Mouse (Mus musculus) heart, adult 11 months (tissue): ENCODE data around the gene Gng3.

Experiments
- DNase-seq: peaks from one replicate; pipeline ENCODE4 v3.0.0; 2022

Gene Gng3

GRCm38 (mm10) chr19:8844371-8845129 is 5.6 kb upstream of the Gng3 start:
- peak; percentile 90 for DNase-seq

- DNase-seq = peak; percentile 91
These were observed 4.0 kb upstream of the Gng3 start for GRCm38 (mm10) chr19:8842961-8843360.

- DNase-seq = peak; percentile 93
These were observed 2.0 kb upstream of the Gng3 start for GRCm38 (mm10) chr19:8841012-8841411.

- peak; percentile 99 for DNase-seq
These were observed 1.2 kb upstream of the Gng3 start for GRCm38 (mm10) chr19:8839908-8840791.

GRCm38 (mm10) chr19:8838041-8838730 is 808 bp downstream of the Gng3 start:
- peak; percentile 91 for DNase-seq

GRCm38 (mm10) chr19:8837251-8837791 is 1.7 kb downstream of the Gng3 start, which contains the start of gene Bscl2:
Gene Bscl2, plus strand, starts transcription at chr19:8837467.
- DNase-seq = peak; percentile 99

GRCm38 (mm10) chr19:8836327-8836726 is 2.7 kb downstream of the Gng3 start:
- peak; percentile 91 for DNase-seq

- no peak for DNase-seq
These were observed 6.0 kb downstream of the Gng3 start for GRCm38 (mm10) chr19:8832971-8833370.

GRCm38 (mm10) chr19:8831262-8831661 is 7.7 kb downstream of the Gng3 start:
- DNase-seq = no peak

- DNase-seq = no peak
These were observed 8.3 kb downstream of the Gng3 start for GRCm38 (mm10) chr19:8830664-8831063.

GRCm38 (mm10) chr19:8829660-8830059 is 9.3 kb downstream of the Gng3 start, which contains the start of gene AC129217.1:
Gene AC129217.1, plus strand, starts transcription at chr19:8829773.
- DNase-seq = no peak

- DNase-seq = no peak
These were observed 16.3 kb downstream of the Gng3 start for GRCm38 (mm10) chr19:8822696-8823095.

- no peak for DNase-seq
These were observed 17.8 kb downstream of the Gng3 start for GRCm38 (mm10) chr19:8821146-8821545.

GRCm38 (mm10) chr19:8820424-8820956 is 18.5 kb downstream of the Gng3 start:
- DNase-seq = no peak

- peak; percentile 100 for DNase-seq
These were observed 19.2 kb downstream of the Gng3 start, which contains the start of gene Hnrnpul2 for GRCm38 (mm10) chr19:8819596-8820423. Gene Hnrnpul2, plus strand, starts transcription at chr19:8820010.

GRCm38 (mm10) chr19:8818801-8819595 is 20.0 kb downstream of the Gng3 start, which contains the start of gene Ttc9c:
Gene Ttc9c, minus strand, starts transcription at chr19:8819333.
- peak; percentile 100 for DNase-seq

GRCm38 (mm10) chr19:8818301-8818798 is 20.6 kb downstream of the Gng3 start:
- DNase-seq = peak; percentile 91

- DNase-seq = no peak
These were observed 22.0 kb downstream of the Gng3 start for GRCm38 (mm10) chr19:8817001-8817400.

- DNase-seq = no peak
These were observed 23.2 kb downstream of the Gng3 start for GRCm38 (mm10) chr19:8815812-8816211.

GRCm38 (mm10) chr19:8806810-8807209 is 32.2 kb downstream of the Gng3 start:
- no peak for DNase-seq
